Mouse (Mus musculus) C2C12 (cell line): Measurements from ENCODE around the gene Rnf214.

Experiments used
- CTCF ChIP-seq: IDR thresholded peaks from one replicate; pipeline ENCODE4 v1.5.1; 2011; ENCODE audit not compliant: control insufficient read depth, insufficient read depth, insufficient read length
- USF1 ChIP-seq: IDR thresholded peaks from one replicate; pipeline ENCODE4 v1.6.1; 2011; ENCODE audit warnings: low read depth, mild to moderate bottlenecking, control low read depth, moderate library complexity

GRCm38 (mm10) chr9:45952057-45952456, 45.3 kb upstream of the Rnf214 start:
- no peak for TF ChIP-seq CTCF
- no peak for TF ChIP-seq USF1
